Comparison of ENCODE assay signal across 7 mouse cellular contexts in genomic region chr1:39614462-39615279, GRCm38 (mm10). TPM values are rescaled to one million over a fixed set of nuclear protein-coding genes. Genes with fewer than 3 reads are reported as not detected.
DNase-seq lines count a peak whose midpoint lies in the region.

No protein-coding gene starts in this region.

- intact Hi-C loops in gastrocnemius, postnatal 36 days (cut with DNase I): loop anchor here (1.0 to 10.0 kb wide), 3 partner anchors 38 to 370 kb away; partner anchors contain the start of gene Creg2

- peak; percentile 95 for DNase-seq in 416B (ENCODE audit: low read depth)
- peak; percentile 13 to 35 for DNase-seq in CD8-positive naive resting alpha-beta T cell, adult 2 months (ENCODE audit: low read depth in 2 of 2, low spot score in 2 of 2)
- DNase-seq in c-Kit-positive CD71-negative TER-119-negative erythroid progenitor cells, embryonic 14.5 days (ENCODE audit: low read depth): peak; percentile 33
- peak; percentile 21 to 37 for DNase-seq in gastrocnemius, postnatal 36 days
- DNase-seq in kidney, postnatal 10 days: peak; percentile 68
- DNase-seq in lung, postnatal 14 days: peak; percentile 62
- peak; percentile 30 for DNase-seq in skeletal muscle tissue, adult 2 months (ENCODE audit: low read depth, low spot score)

RNA-seq across cellular contexts. Expression of gene Creg2, which starts 36.6 kb away (rescaled TPM):
- total RNA-seq in gastrocnemius, postnatal 36 days (2021): not detected

RNA-seq across cellular contexts. Expression of gene Rnf149, which starts 37.5 kb away (rescaled TPM):
- total RNA-seq in gastrocnemius, postnatal 36 days (2021): 1 to 10 TPM; 6.0 to 6.9 TPM

Comparison
In these comparisons a context has a peak if more than half of its experiments do, and no peak if none do; other contexts are left out.
1. Peak in every context shown above with its lines: DNase-seq.
2. DNase-seq: peak in every context shown above with its lines; median percentile 95 in 416B; 68 in kidney, postnatal 10 days; 62 in lung, postnatal 14 days; 33 in c-Kit-positive CD71-negative TER-119-negative erythroid progenitor cells, embryonic 14.5 days; 30 in skeletal muscle tissue, adult 2 months; 29 in gastrocnemius, postnatal 36 days; 24 in CD8-positive naive resting alpha-beta T cell, adult 2 months.